Mouse (Mus musculus) heart, embryonic 16.5 days (tissue): ENCODE measurements around the gene Otulin. TPM values are rescaled to one million over a fixed set of nuclear protein-coding genes. Genes with fewer than 3 reads are reported as not detected.

Experiments used
- ATAC-seq: fragments of 200-750 bp; cut with Nextera tagmentation; replicated peaks from 2 replicates; pipeline ENCODE4 v1.8.0; 2017; ENCODE audit warnings: moderate number of reproducible peaks; ENCODE audit not compliant: insufficient read depth, low FRiP score; ENCODE audit errors: extremely low read depth
- H3K27ac ChIP-seq: fragments of 300-500 bp; sonication (generic); 2 replicates; pipeline ENCODE4 v1.5.1; 2014; ENCODE audit warnings: mild to moderate bottlenecking, low read length, control low read depth, moderate library complexity
- H3K27me3 ChIP-seq: fragments of 300-500 bp; sonication (generic); 2 replicates; pipeline ENCODE4 v1.6.1; 2014; ENCODE audit warnings: low read length, mixed read lengths; ENCODE audit not compliant: control insufficient read depth, insufficient read depth
- H3K36me3 ChIP-seq: fragments of 300-500 bp; sonication (generic); 2 replicates; pipeline ENCODE4 v1.6.1; 2014; ENCODE audit not compliant: control insufficient read depth, insufficient read depth
- H3K4me1 ChIP-seq: fragments of 300-500 bp; sonication (generic); 2 replicates; pipeline ENCODE4 v1.6.1; 2014; ENCODE audit warnings: low read length, mixed read lengths; ENCODE audit not compliant: control insufficient read depth, insufficient read depth
- H3K4me2 ChIP-seq: fragments of 300-500 bp; sonication (generic); 2 replicates; pipeline ENCODE4 v1.6.1; 2014; ENCODE audit warnings: low read depth, mild to moderate bottlenecking, control low read depth, low read length
- H3K4me3 ChIP-seq: fragments of 300-500 bp; sonication (generic); 2 replicates; pipeline ENCODE4 v1.5.1; 2014; ENCODE audit warnings: mild to moderate bottlenecking, control low read depth, low read length
- H3K9ac ChIP-seq: fragments of 300-500 bp; sonication (generic); 2 replicates; pipeline ENCODE4 v1.6.1; 2014; ENCODE audit warnings: low read length, control low read depth
- H3K9me3 ChIP-seq: fragments of 300-500 bp; sonication (generic); replicated peaks from 2 replicates; pipeline ENCODE4 v1.6.1; 2016; ENCODE audit warnings: low read length; ENCODE audit not compliant: control insufficient read depth
- WGBS: fragments of 180-500 bp; shearing (Covaris S2); extraction: QIAGEN DNeasy Blood & Tissue Kit; methylation state at CpG from one replicate; pipeline ENCODE4 v1.1.7; 2014; 5-methylcytosine and 5-hydroxymethylcytosine counted together
- polyA plus RNA-seq: library from polyadenylated mRNA; unstranded; fragments of >200 nt; fragmentation: Nextera tagmentation; extraction: Ambion mirVana; gene quantifications from 2 replicates; pipeline ENCODE4 v1.2.1, GENCODE M21; 2015

Otulin gene
- polyA plus RNA-seq, 1 experiment from 2014 or later, result 26.0 TPM

GRCm38 (mm10) chr15:27670708-27671107 is 40.2 kb upstream of the Otulin start:
- 75% methylated on average over 8 of the region's 8 CpGs for WGBS
- ATAC-seq, result no peak
- Histone ChIP-seq H3K4me3 (no peak overlapping the region), H3K4me1 (no peaks in the 10 kb centered on the region), H3K4me2 (no peak overlapping the region), H3K9me3 (no peaks in the 10 kb centered on the region), H3K27ac (no peak overlapping the region), H3K27me3 (no peaks in the 10 kb centered on the region), H3K9ac (no peak overlapping the region), H3K36me3 (no peaks in the 10 kb centered on the region)

GRCm38 (mm10) chr15:27669931-27670411 is 39.5 kb upstream of the Otulin start:
- no peak overlapping the region for H3K4me3 ChIP-seq

DNA sequence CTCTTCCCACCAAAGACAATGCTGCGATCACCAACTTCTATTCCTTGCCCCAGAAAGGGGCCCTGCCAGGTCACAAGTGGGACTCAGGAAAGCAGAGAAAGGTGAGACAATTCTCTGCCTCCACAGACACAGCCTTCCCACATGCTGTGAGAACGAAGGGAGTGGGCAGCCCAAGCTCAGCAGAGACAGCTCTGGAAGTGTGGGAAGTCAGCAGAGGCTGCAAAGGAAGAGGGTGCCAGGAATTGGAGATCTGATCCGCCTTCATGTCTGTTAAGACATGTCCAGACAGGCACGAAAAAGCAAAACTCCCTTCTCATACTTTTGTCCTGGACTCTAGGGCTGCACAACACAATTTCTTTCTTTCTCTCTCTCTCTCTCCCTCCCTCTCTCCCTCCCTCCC is 38.8 kb upstream of the Otulin start:
- H3K9me3 ChIP-seq, result no peaks in the 10 kb centered on the region
- no peak overlapping the region for H3K4me2 ChIP-seq
- WGBS, result 72% methylated on average over 4 of the region's 4 CpGs
- ATAC-seq, result no peak
- H3K4me3 ChIP-seq, result no peak overlapping the region
- no peak overlapping the region for H3K9ac ChIP-seq
- H3K27me3 ChIP-seq, result no peaks in the 10 kb centered on the region
- no peak overlapping the region for H3K27ac ChIP-seq
- no peaks in the 10 kb centered on the region for H3K36me3 ChIP-seq
- peaks cover 3% of the 10 kb centered on the region; the same call in 1 of the 2 replicates for H3K4me1 ChIP-seq

More at GRCm38 (mm10) chr15:27669931-27670411, 39.5 kb upstream of the Otulin start:
- 83% methylated on average over 12 of the region's 12 CpGs for WGBS
- Histone ChIP-seq H3K27me3 (no peaks in the 10 kb centered on the region), H3K4me1 (peaks cover 3% of the 10 kb centered on the region; the same call in 1 of the 2 replicates), H3K36me3 (no peaks in the 10 kb centered on the region), H3K9ac (no peak overlapping the region), H3K9me3 (no peaks in the 10 kb centered on the region), H3K27ac (no peak overlapping the region), H3K4me2 (no peak overlapping the region)
- no peak for ATAC-seq

GRCm38 (mm10) chr15:27668557-27668956 is 38.1 kb upstream of the Otulin start:
- Histone ChIP-seq H3K9me3 (no peaks in the 10 kb centered on the region), H3K4me3 (no peak overlapping the region), H3K9ac (no peak overlapping the region), H3K36me3 (no peaks in the 10 kb centered on the region), H3K4me2 (no peak overlapping the region), H3K27me3 (no peaks in the 10 kb centered on the region), H3K27ac (no peak overlapping the region), H3K4me1 (peaks cover 3% of the 10 kb centered on the region; the same call in 1 of the 2 replicates)
- ATAC-seq, result no peak
- 93% methylated on average over 7 of the region's 7 CpGs for WGBS

GRCm38 (mm10) chr15:27668001-27668461 is 37.5 kb upstream of the Otulin start:
- 76% methylated on average over 9 of the region's 9 CpGs for WGBS
- no peak overlapping the region for H3K9ac ChIP-seq
- no peak overlapping the region for H3K4me3 ChIP-seq
- no peak overlapping the region for H3K27ac ChIP-seq
- peaks cover 3% of the 10 kb centered on the region; the same call in 1 of the 2 replicates for H3K4me1 ChIP-seq
- H3K27me3 ChIP-seq, result no peaks in the 10 kb centered on the region
- no peak overlapping the region for H3K4me2 ChIP-seq
- no peak for ATAC-seq
- H3K9me3 ChIP-seq, result no peaks in the 10 kb centered on the region
- H3K36me3 ChIP-seq, result no peaks in the 10 kb centered on the region

DNA sequence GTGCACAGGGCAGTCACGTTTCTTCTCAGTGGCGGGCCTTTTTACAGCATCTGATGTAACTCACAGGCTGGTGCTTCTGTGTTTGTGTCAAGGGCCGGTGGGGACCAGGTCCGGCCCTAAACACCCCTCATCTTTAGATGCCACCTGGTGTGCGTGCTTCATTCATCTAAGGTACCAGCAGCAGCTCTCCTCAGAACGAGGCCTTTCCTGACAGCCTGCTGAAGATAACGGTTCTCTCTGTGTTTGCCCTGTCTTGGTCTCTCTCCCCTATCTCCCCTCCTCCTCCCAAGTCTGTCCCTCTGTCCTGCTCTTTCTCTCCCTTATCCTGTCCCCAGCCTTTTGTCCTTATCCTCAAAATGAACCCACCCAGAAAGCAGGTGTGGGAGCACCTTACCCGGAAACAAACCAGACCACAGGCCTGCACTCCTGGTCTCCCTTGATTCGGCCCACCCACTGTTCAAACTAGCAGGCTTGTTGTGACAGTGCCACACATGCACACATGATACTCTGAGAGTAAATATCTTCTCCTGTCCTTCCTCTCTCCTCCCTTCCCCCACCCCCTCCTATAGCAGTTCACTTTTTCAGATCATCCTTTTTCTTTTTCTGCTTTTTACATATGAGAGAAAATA is 36.5 kb upstream of the Otulin start:
- Histone ChIP-seq H3K36me3 (no peaks in the 10 kb centered on the region), H3K4me1 (peaks cover 3% of the 10 kb centered on the region; the same call in 1 of the 2 replicates), H3K4me2 (no peak overlapping the region), H3K9ac (no peak overlapping the region), H3K27ac (no peak overlapping the region), H3K27me3 (no peaks in the 10 kb centered on the region), H3K4me3 (no peak overlapping the region), H3K9me3 (no peaks in the 10 kb centered on the region)
- WGBS, result 42% methylated on average over 9 of the region's 9 CpGs
- no peak for ATAC-seq

DNA sequence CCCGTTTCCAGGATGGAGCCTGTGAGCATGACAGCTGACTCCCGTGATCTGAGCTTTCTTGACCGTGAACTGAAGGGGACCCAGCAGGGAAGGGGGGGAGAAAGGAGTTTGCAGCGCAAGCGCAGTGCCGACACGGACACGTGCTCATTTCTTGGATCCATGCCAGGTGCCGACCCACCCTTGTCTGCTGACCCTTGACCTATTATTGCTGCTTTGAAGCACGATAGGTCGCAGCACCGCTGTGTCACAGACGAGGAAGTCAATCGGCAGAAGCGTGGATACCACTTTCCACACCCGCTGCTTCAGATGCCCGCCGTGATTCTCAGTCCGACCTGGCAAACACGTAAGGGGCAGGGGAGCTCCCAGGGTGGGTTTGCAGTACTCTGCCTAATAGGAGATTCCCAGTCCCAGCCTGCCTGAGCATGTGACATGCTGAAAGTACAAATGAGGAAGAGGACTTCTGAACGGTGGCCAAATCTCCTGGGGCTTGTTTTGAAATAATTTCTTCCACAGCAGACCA is 35.0 kb upstream of the Otulin start:
- Histone ChIP-seq H3K9ac (no peak overlapping the region), H3K4me1 (peaks cover 3% of the 10 kb centered on the region; the same call in 1 of the 2 replicates), H3K27ac (no peak overlapping the region), H3K4me3 (no peak overlapping the region), H3K36me3 (no peaks in the 10 kb centered on the region), H3K9me3 (no peaks in the 10 kb centered on the region), H3K27me3 (no peaks in the 10 kb centered on the region), H3K4me2 (peak overlapping the region; percentile 37)
- ATAC-seq, result no peak
- 50% methylated on average over 21 of the region's 21 CpGs for WGBS

DNA sequence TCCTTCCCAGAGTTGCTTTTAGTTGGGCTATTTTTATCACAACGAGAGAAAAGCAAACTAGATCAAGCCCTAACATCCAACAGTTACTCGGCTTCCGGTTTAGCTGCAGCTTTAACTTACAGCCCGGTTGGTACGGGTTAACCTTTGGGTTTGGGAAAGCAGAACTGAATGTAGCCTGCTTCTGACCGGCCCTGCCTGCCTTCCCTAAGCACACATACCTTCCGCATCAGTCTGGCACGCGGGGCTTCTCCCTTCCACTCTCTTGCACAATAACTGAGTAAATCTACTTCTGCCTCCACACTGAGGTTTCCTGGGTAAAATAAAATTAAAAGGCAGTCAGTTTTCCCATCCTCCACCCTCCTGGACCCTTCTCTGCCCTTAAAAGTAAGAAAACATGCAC is 33.6 kb upstream of the Otulin start:
- Histone ChIP-seq H3K9ac (no peak overlapping the region), H3K27me3 (no peaks in the 10 kb centered on the region), H3K4me3 (no peak overlapping the region), H3K27ac (no peak overlapping the region), H3K4me1 (peaks cover 3% of the 10 kb centered on the region; the same call in 1 of the 2 replicates), H3K9me3 (no peaks in the 10 kb centered on the region), H3K36me3 (no peaks in the 10 kb centered on the region), H3K4me2 (no peak overlapping the region)
- no peak for ATAC-seq
- 86% methylated on average over 9 of the region's 9 CpGs for WGBS

GRCm38 (mm10) chr15:27662699-27663098 is 32.2 kb upstream of the Otulin start:
- Histone ChIP-seq H3K36me3 (no peaks in the 10 kb centered on the region), H3K9ac (no peak overlapping the region), H3K27me3 (no peaks in the 10 kb centered on the region), H3K4me2 (no peak overlapping the region), H3K9me3 (peaks cover 4% of the 10 kb centered on the region), H3K27ac (no peak overlapping the region), H3K4me1 (peaks cover 3% of the 10 kb centered on the region; the same call in 1 of the 2 replicates), H3K4me3 (no peak overlapping the region)
- WGBS, result 58% methylated on average over 1 of the region's 1 CpGs
- ATAC-seq, result no peak
